Mouse (Mus musculus) left cerebral cortex, postnatal 10 days (tissue): ENCODE measurements around the gene Mageb16. TPM values are rescaled to one million over a fixed set of nuclear protein-coding genes. Genes with fewer than 3 reads are reported as not detected.

Experiments
- DNase-seq, 2 experiments: peaks; one replicate each; pipeline ENCODE4 v3.0.0; 2021 to 2022; ENCODE audit warnings: low spot score in 2 of 2, mixed read lengths in 1 of 2; ENCODE audit errors: extremely low spot score in 1 of 2
- intact Hi-C: fragments of 180-260 bp; cut with DNase I; formaldehyde crosslinking; loops from one replicate; pipeline ENCODE4 v1.15.1; 2025
- total RNA-seq, 2 experiments: library from RNA; stranded (reverse); gene quantifications; 2 replicates each; pipeline ENCODE4 v1.2.3; 2021

Mageb16 gene
- total RNA-seq: under 1 TPM; 0.57 to 0.81 TPM

DNA sequence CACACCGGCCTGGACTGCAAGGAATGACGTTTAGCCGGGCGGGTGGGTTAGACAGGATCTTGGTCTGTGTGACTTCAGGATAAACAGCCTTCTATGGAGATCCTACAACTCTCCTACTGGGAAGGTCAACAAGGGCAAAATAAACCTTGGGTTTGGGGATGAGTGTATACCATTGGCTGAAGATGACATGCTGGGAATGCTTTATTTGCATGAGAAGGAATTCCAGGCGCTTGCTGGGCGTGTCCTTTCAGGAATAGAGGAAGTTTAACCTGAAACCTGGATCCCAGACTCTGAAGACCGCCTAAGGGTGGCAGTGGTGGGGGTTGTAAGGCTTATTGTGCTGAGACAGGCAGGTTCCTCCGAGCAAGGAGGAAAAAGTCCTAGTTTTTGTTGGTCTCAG is at the start of gene Mageb16:
Mageb16 (minus strand) TSS at position 25 of the 400 bp plus-strand sequence.
- intact Hi-C loops: no loop called here
- DNase-seq: no peak

- DNase-seq: no peak
These were observed 20.1 kb downstream of the Mageb16 start for GRCm38 (mm10) chrX:79651091-79651490.

GRCm38 (mm10) chrX:79635396-79635795 is 35.8 kb downstream of the Mageb16 start:
- intact Hi-C loops: no loop called here
- DNase-seq: no peak

More at GRCm38 (mm10) chrX:79651091-79651490, 20.1 kb downstream of the Mageb16 start:
- intact Hi-C loops: no loop called here

- intact Hi-C loops: no loop called here
- no peak for DNase-seq
These were observed 64.8 kb downstream of the Mageb16 start for GRCm38 (mm10) chrX:79606462-79606861.

Other genes starting within 250 kb of the Mageb16 start
- gene Gm7173, start 154.2 kb downstream of the Mageb16 start, total RNA-seq: under 1 TPM; 0.93 to 0.99 TPM